7 mouse cellular contexts compared by ENCODE assay signal in genomic region chr17:78197111-78197510, GRCm38 (mm10). TPM values are rescaled to one million over a fixed set of nuclear protein-coding genes. Genes with fewer than 3 reads are reported as not detected.
DNase-seq lines count a peak whose midpoint lies in the region; ATAC-seq and TF ChIP-seq lines count a peak whose summit lies in the region.

No protein-coding gene starts in this region.

- H3K9me3 ChIP-seq in midbrain, embryonic 10.5 days (replicated peaks) = no peaks in the 10 kb centered on the region
- H3K9me3 ChIP-seq in midbrain, embryonic 15.5 days = no peaks in the 10 kb centered on the region

- DNase-seq in midbrain, embryonic 10.5 days (ENCODE audit: low spot score) = peak; percentile 58
- peak; percentile 49 for DNase-seq in R1 (ENCODE audit: low read depth, low spot score)
- peak; percentile 79 to 82 for DNase-seq in cerebellum, adult 18-20 months
- DNase-seq in lung, adult 2 months = peak; percentile 51

- ATAC-seq in midbrain, embryonic 15.5 days (replicated peaks) = no peak
- ATAC-seq in granulocyte monocyte progenitor cell, adult 5-6 weeks (replicated peaks; ENCODE audit: poor library complexity, severe bottlenecking) = peak; percentile 24; the same call in 1 of the 2 replicates

- H3K9ac ChIP-seq in midbrain, embryonic 15.5 days = no peak overlapping the region

- no peak overlapping the region for H3K4me3 ChIP-seq in midbrain, embryonic 10.5 days
- no peak overlapping the region for H3K4me3 ChIP-seq in midbrain, embryonic 15.5 days
- no peak overlapping the region for H3K4me3 ChIP-seq in lung, adult 2 months (replicated peaks; ENCODE audit: extremely low read depth, low read depth, low read length)
- no peak overlapping the region for H3K4me3 ChIP-seq in testis, adult 2 months (ENCODE audit: control insufficient read depth, low read depth, low read length)

- whole genome bisulfite sequencing in midbrain, embryonic 10.5 days = 24% methylated on average over 7 of the region's 7 CpGs
- 23% methylated on average over 7 of the region's 7 CpGs for WGBS in midbrain, embryonic 15.5 days
- WGBS in lung, adult 2 months = 23% methylated on average over 7 of the region's 7 CpGs

- H3K36me3 ChIP-seq in midbrain, embryonic 10.5 days = no peaks in the 10 kb centered on the region
- H3K36me3 ChIP-seq in midbrain, embryonic 15.5 days (replicated peaks) = no peaks in the 10 kb centered on the region
- H3K36me3 ChIP-seq in testis, adult 2 months (ENCODE audit: control insufficient read depth, insufficient read depth, low read length) = no peaks in the 10 kb centered on the region

- no peak overlapping the region for H3K27ac ChIP-seq in midbrain, embryonic 10.5 days (replicated peaks)
- H3K27ac ChIP-seq in midbrain, embryonic 15.5 days = no peak overlapping the region
- H3K27ac ChIP-seq in testis, adult 2 months (ENCODE audit: control insufficient read depth, insufficient read depth, low read depth, low read length) = no peak overlapping the region

- H3K4me1 ChIP-seq in midbrain, embryonic 10.5 days = peaks cover 29% of the 10 kb centered on the region
- H3K4me1 ChIP-seq in midbrain, embryonic 15.5 days = peaks cover 17% of the 10 kb centered on the region
- H3K4me1 ChIP-seq in lung, adult 2 months (ENCODE audit: control insufficient read depth, insufficient read depth, low read length) = no peaks in the 10 kb centered on the region
- peaks cover 10% of the 10 kb centered on the region for H3K4me1 ChIP-seq in testis, adult 2 months (ENCODE audit: control insufficient read depth, insufficient read depth, low read length)

- no peak overlapping the region for H3K4me2 ChIP-seq in midbrain, embryonic 15.5 days

- TF ChIP-seq CTCF in lung, adult 2 months (IDR thresholded peaks at IDR 0.05; ENCODE audit: insufficient read depth, low read length) = peak; percentile 94
- TF ChIP-seq CTCF in testis, adult 2 months (IDR thresholded peaks at IDR 0.05; ENCODE audit: control insufficient read depth, insufficient read depth, insufficient replicate concordance, low read depth, low read length) = peak; percentile 51; the same call in 1 of the 2 replicates

- no peak for TF ChIP-seq POLR2A in lung, adult 2 months (IDR thresholded peaks at IDR 0.05; ENCODE audit: borderline replicate concordance, extremely low read depth, low read depth, low read length)
- TF ChIP-seq POLR2A in testis, adult 2 months (IDR thresholded peaks at IDR 0.05; ENCODE audit: control insufficient read depth, low read depth, low read length) = no peak

- H3K27me3 ChIP-seq in midbrain, embryonic 10.5 days (ENCODE audit: low read depth, poor library complexity, severe bottlenecking) = peaks cover 19% of the 10 kb centered on the region
- H3K27me3 ChIP-seq in midbrain, embryonic 15.5 days (replicated peaks) = no peaks in the 10 kb centered on the region
- no peaks in the 10 kb centered on the region; the same call in 1 of the 2 replicates for H3K27me3 ChIP-seq in testis, adult 2 months (ENCODE audit: control insufficient read depth, insufficient read depth, low read length)

RNA-seq across cellular contexts. Expression of gene Crim1, which starts 2.9 kb away (rescaled TPM):
- polyA plus RNA-seq in midbrain, embryonic 10.5 days (2016; fragmentation: Nextera tagmentation; extraction: Ambion mirVana) = 2.8 and 4.9 TPM in 2 replicates
- 11.6 and 13.1 TPM in 2 replicates for polyA plus RNA-seq in midbrain, embryonic 15.5 days (2015; fragmentation: Nextera tagmentation; extraction: Ambion mirVana)
- total RNA-seq in granulocyte monocyte progenitor cell, adult 5-6 weeks (2014; fragmentation: Nextera tagmentation) = 1.7 and 2.2 TPM in 2 replicates
- total RNA-seq in granulocyte monocyte progenitor cell, adult 5-6 weeks (2017) = 0.67 and 1.4 TPM in 2 replicates
- 95.7 and 119 TPM in 2 replicates for polyA plus RNA-seq in lung, adult 2 months (2012; rRNA removed)
- polyA plus RNA-seq in testis, adult 2 months (2012; rRNA removed) = 3.5 and 3.9 TPM in 2 replicates
